Mouse (Mus musculus) CH12.LX (cell line): ENCODE data around the gene Nwd2. TPM values are rescaled to one million over a fixed set of nuclear protein-coding genes. Genes with fewer than 3 reads are reported as not detected.

Source experiments
- DNase-seq: peaks from one replicate; pipeline ENCODE4 v3.0.0-alpha.2; 2013; ENCODE audit errors: extremely low read depth
- H3K27ac ChIP-seq: 2 replicates; pipeline ENCODE4 v1.5.1; 2012; ENCODE audit warnings: low read depth, mild to moderate bottlenecking, control low read depth, moderate library complexity; ENCODE audit not compliant: insufficient read depth
- H3K27me3 ChIP-seq: replicated peaks from 2 replicates; pipeline ENCODE3; 2012; ENCODE audit warnings: inconsistent platforms
- H3K36me3 ChIP-seq, 2 experiments: replicated peaks in 1 of 2; 2 replicates each; pipeline versions ENCODE3 to v1.6.1; 2012; ENCODE audit warnings: inconsistent platforms in 1 of 2, low read length in 1 of 2, mild to moderate bottlenecking in 1 of 2, mixed read lengths in 1 of 2, moderate library complexity in 1 of 2; ENCODE audit not compliant: control insufficient read depth in 1 of 2, insufficient read depth in 1 of 2
- H3K4me1 ChIP-seq, 2 experiments: 2 replicates each; pipeline ENCODE4 v1.6.1; 2012; ENCODE audit warnings: inconsistent platforms in 1 of 2, moderate library complexity in 1 of 2; ENCODE audit not compliant: insufficient read depth in 2 of 2, control insufficient read depth in 1 of 2
- H3K4me2 ChIP-seq: 2 replicates; pipeline ENCODE4 v1.6.1; 2012; ENCODE audit warnings: low read depth, mild to moderate bottlenecking, control low read depth; ENCODE audit not compliant: poor library complexity, insufficient read depth, severe bottlenecking
- H3K4me3 ChIP-seq, 3 experiments: fragments of 150-350 bp in 1 of 3; sonication (generic) in 1 of 3; replicated peaks in 1 of 3; 2 replicates each; pipeline versions ENCODE3 to v1.5.1; 2011 to 2012; ENCODE audit warnings: low read depth in 2 of 3, low read length in 2 of 3, mild to moderate bottlenecking in 2 of 3, moderate library complexity in 2 of 3, control low read depth in 1 of 3, improper control_type of control experiment in 1 of 3, inconsistent platforms in 1 of 3, mixed read lengths in 1 of 3; ENCODE audit not compliant: poor library complexity in 1 of 3
- H3K79me2 ChIP-seq: replicated peaks from 2 replicates; pipeline ENCODE4 v1.6.1; 2012; ENCODE audit warnings: mild to moderate bottlenecking, moderate library complexity; ENCODE audit not compliant: control insufficient read depth, poor library complexity, insufficient read depth, severe bottlenecking; ENCODE audit errors: extremely low read depth
- H3K9ac ChIP-seq: 2 replicates; pipeline ENCODE4 v1.6.1; 2012; ENCODE audit warnings: low read depth, mild to moderate bottlenecking, control low read depth, moderate library complexity; ENCODE audit not compliant: insufficient read depth
- H3K9me3 ChIP-seq: replicated peaks from 2 replicates; pipeline ENCODE3; 2012; ENCODE audit warnings: low read length, inconsistent platforms, mixed read lengths
- CHD1 ChIP-seq: IDR thresholded peaks from 2 replicates; pipeline ENCODE4 v1.6.1; 2012; ENCODE audit warnings: low read depth, low read length, improper control_type of control experiment, inconsistent platforms
- ETS1 ChIP-seq: conservative IDR thresholded peaks from 2 replicates; pipeline ENCODE4 v1.6.1; 2012; ENCODE audit warnings: low read depth, mild to moderate bottlenecking, inconsistent platforms, low read length, improper control_type of control experiment, moderate library complexity
- GABPA ChIP-seq: IDR thresholded peaks from 2 replicates; pipeline ENCODE4 v1.6.1; 2012; ENCODE audit warnings: low read depth, low read length, improper control_type of control experiment, inconsistent platforms; ENCODE audit not compliant: insufficient replicate concordance
- HCFC1 ChIP-seq: IDR thresholded peaks from 2 replicates; pipeline ENCODE4 v1.6.1; 2012; ENCODE audit warnings: low read depth, mild to moderate bottlenecking, inconsistent platforms, low read length, improper control_type of control experiment
- JUN ChIP-seq: IDR thresholded peaks from 2 replicates; pipeline ENCODE4 v1.6.1; 2011; ENCODE audit warnings: low read depth, mild to moderate bottlenecking, low read length, improper control_type of control experiment, moderate library complexity; ENCODE audit not compliant: insufficient read depth
- MEF2A ChIP-seq: IDR thresholded peaks from 2 replicates; pipeline ENCODE4 v1.6.1; 2014; ENCODE audit warnings: low read depth, mild to moderate bottlenecking, inconsistent platforms, low read length, improper control_type of control experiment, borderline replicate concordance
- PAX5 ChIP-seq: IDR thresholded peaks from 2 replicates; pipeline ENCODE4 v1.6.1; 2012; ENCODE audit warnings: low read length, inconsistent platforms, mixed read lengths
- TCF12 ChIP-seq: IDR thresholded peaks from 2 replicates; pipeline ENCODE4 v1.6.1; 2014; ENCODE audit warnings: low read depth, mild to moderate bottlenecking, inconsistent platforms, low read length, improper control_type of control experiment
- USF1 ChIP-seq: IDR thresholded peaks from 2 replicates; pipeline ENCODE4 v1.6.1; 2014; ENCODE audit warnings: low read depth, mild to moderate bottlenecking, inconsistent platforms, low read length, improper control_type of control experiment
- ZC3H11A ChIP-seq: IDR thresholded peaks from 2 replicates; pipeline ENCODE4 v1.6.1; 2012; ENCODE audit warnings: low read depth, mild to moderate bottlenecking, inconsistent platforms, low read length, improper control_type of control experiment
- ZKSCAN1 ChIP-seq: IDR thresholded peaks from 2 replicates; pipeline ENCODE4 v1.6.1; 2012; ENCODE audit warnings: low read depth, inconsistent platforms, low read length, improper control_type of control experiment, borderline replicate concordance
- dilution Hi-C: fragments of 300-500 bp; cut with MboI; formaldehyde crosslinking; loops from 2 replicates; pipeline ENCODE4 v1.14.3; 2020; ENCODE audit warnings: low sequenced_read_pairs; ENCODE audit not compliant: extremely low pct_unique_long_range_greater_than_20kb, extremely low pct_ligation_motif_present
- in situ Hi-C: fragments of 300-500 bp; cut with MboI; formaldehyde crosslinking; loops from 3 replicates; pipeline ENCODE4 v1.14.3; 2019; ENCODE audit warnings: low sequenced_read_pairs, low pct_ligation_motif_present, low pct_unique_long_range_greater_than_20kb, mixed read lengths
- polyA plus RNA-seq: library from polyadenylated mRNA; unstranded; fragments of >175 nt; gene quantifications from 2 replicates; pipeline ENCODE4 v1.2.1, GENCODE M21; 2012; ENCODE audit warnings: low read depth; ENCODE audit not compliant: insufficient read length
- total RNA-seq, 2 experiments: library from RNA; depleted of rRNA; stranded (reverse); fragments of 300-350 nt in 1 of 2; fragments of >200 nt in 1 of 2; gene quantifications; 2 replicates each; pipeline ENCODE4 v1.2.3; 2012 to 2014

Gene Nwd2
- total and polyA plus RNA-seq, 3 experiments = not detected

GRCm38 (mm10) chr5:63827006-63827405 lies 178.1 kb downstream of the Nwd2 start:
- TF ChIP-seq HCFC1 = no peak
- TF ChIP-seq GABPA = no peak
- TF ChIP-seq USF1 = no peak
- TF ChIP-seq TCF12 = no peak
- no peak for TF ChIP-seq ZKSCAN1
- TF ChIP-seq ETS1 = no peak
- TF ChIP-seq PAX5 = no peak
- no peaks in the 10 kb centered on the region for H3K36me3 ChIP-seq
- DNase-seq = peak; percentile 59
- H3K79me2 ChIP-seq = no peaks in the 10 kb centered on the region
- H3K9ac ChIP-seq = no peak overlapping the region; the same call in 1 of the 2 replicates
- no peaks in the 10 kb centered on the region for H3K27me3 ChIP-seq
- in situ Hi-C loops (no loop called here), dilution Hi-C loops (no loop called here)
- H3K4me1 ChIP-seq = peaks cover 5 to 41% of the 10 kb centered on the region in 2 experiments
- no peaks in the 10 kb centered on the region for H3K9me3 ChIP-seq
- no peak overlapping the region for H3K27ac ChIP-seq
- peak overlapping the region; percentile 96 for H3K4me2 ChIP-seq
- H3K4me3 ChIP-seq = peak overlapping the region in 1 of 3 experiments; percentile 42

GRCm38 (mm10) chr5:63827415-63828053 lies 178.6 kb downstream of the Nwd2 start:
- TF ChIP-seq MEF2A = no peak
- TF ChIP-seq ZKSCAN1 = no peak
- no peak for TF ChIP-seq JUN
- no peak for TF ChIP-seq ZC3H11A
- no peak for TF ChIP-seq CHD1
- Histone ChIP-seq H3K4me1 (peaks cover 5 to 43% of the 10 kb centered on the region in 2 experiments), H3K9ac (no peak overlapping the region; the same call in 1 of the 2 replicates), H3K36me3 (no peaks in the 10 kb centered on the region), H3K27me3 (no peaks in the 10 kb centered on the region), H3K9me3 (no peaks in the 10 kb centered on the region), H3K4me3 (peak overlapping the region in 1 of 3 experiments; percentile 42), H3K79me2 (no peaks in the 10 kb centered on the region), H3K4me2 (peak overlapping the region; percentile 96), H3K27ac (no peak overlapping the region)
- peak; percentile 6 for DNase-seq
- in situ Hi-C loops = no loop called here
- dilution Hi-C loops = no loop called here
